Mouse (Mus musculus): Measurements from ENCODE around the gene Fmnl1. TPM values are rescaled to one million over a fixed set of nuclear protein-coding genes. Genes with fewer than 3 reads are reported as not detected.

Gene Fmnl1
- total and polyA plus RNA-seq, 3 experiments, result 12.1 to 14.5 (median 14.2) TPM

DNA sequence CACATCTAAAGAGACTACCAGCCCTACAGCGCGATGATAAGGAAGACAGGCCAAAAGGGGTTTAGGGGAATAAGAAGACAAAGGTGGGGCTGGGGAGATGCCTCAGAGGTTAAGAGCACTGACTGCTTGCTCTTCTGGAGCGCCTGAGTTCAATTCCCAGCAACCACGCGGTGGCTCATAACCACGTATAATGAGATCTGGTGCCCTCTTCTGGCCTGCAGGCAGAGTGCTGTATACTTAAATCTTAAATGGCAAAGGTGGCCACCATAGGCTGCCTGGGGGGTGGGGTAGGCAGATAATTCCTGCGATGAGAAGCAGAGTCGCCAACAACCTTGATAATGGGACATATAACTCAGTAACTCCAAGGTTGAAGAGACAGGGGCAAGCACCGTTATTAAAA, 66.8 kb downstream of the Fmnl1 start:
- Histone ChIP-seq H3K27ac (no peak overlapping the region), H3K79me2 (replicated peaks; ENCODE audit: control insufficient read depth, insufficient read depth, low read length) (no peaks in the 10 kb centered on the region), H3K4me1 (ENCODE audit: control insufficient read depth, insufficient read depth, low read length) (peaks cover 2% of the 10 kb centered on the region; the same call in 1 of the 2 replicates), H3K4me3 (no peak overlapping the region), H3K36me3 (ENCODE audit: control insufficient read depth, insufficient read depth, low read length) (no peaks in the 10 kb centered on the region), H3K27me3 (ENCODE audit: control insufficient read depth, insufficient read depth, low read length) (no peaks in the 10 kb centered on the region), H3K9ac (ENCODE audit: low read depth, low read length) (no peak overlapping the region)
- WGBS, result 85% methylated on average over 9 of the region's 9 CpGs
- intact Hi-C loops (cut with DNase I), result no loop called here
- TF ChIP-seq CTCF (IDR thresholded peaks at IDR 0.05) (peak; percentile 43), POLR2A (IDR thresholded peaks at IDR 0.05; ENCODE audit: insufficient read depth, low read depth, low read length) (no peak)
- no peak for DNase-seq

- H3K27me3 ChIP-seq (ENCODE audit: control insufficient read depth, insufficient read depth, low read length), result no peaks in the 10 kb centered on the region
- DNase-seq, result peak in 1 of 2 experiments; percentile 52
- no peak overlapping the region for H3K4me3 ChIP-seq
- peaks cover 4% of the 10 kb centered on the region for H3K4me1 ChIP-seq (ENCODE audit: control insufficient read depth, insufficient read depth, low read length)
- H3K36me3 ChIP-seq (ENCODE audit: control insufficient read depth, insufficient read depth, low read length), result no peaks in the 10 kb centered on the region
- H3K79me2 ChIP-seq (replicated peaks; ENCODE audit: control insufficient read depth, insufficient read depth, low read length), result no peaks in the 10 kb centered on the region
- no peak overlapping the region for H3K27ac ChIP-seq
- no peak overlapping the region for H3K9ac ChIP-seq (ENCODE audit: low read depth, low read length)
- 42% methylated on average over 7 of the region's 7 CpGs for WGBS
- TF ChIP-seq EP300 (IDR thresholded peaks at IDR 0.05; ENCODE audit: insufficient read depth, low read depth, low read length), result no peak
- TF ChIP-seq POLR2A (IDR thresholded peaks at IDR 0.05; ENCODE audit: insufficient read depth, low read depth, low read length), result no peak
- TF ChIP-seq CTCF (IDR thresholded peaks at IDR 0.05), result no peak
- intact Hi-C loops (cut with DNase I), result no loop called here
These were observed 69.8 kb downstream of the Fmnl1 start for GRCm38 (mm10) chr11:103240740-103241139.

DNA sequence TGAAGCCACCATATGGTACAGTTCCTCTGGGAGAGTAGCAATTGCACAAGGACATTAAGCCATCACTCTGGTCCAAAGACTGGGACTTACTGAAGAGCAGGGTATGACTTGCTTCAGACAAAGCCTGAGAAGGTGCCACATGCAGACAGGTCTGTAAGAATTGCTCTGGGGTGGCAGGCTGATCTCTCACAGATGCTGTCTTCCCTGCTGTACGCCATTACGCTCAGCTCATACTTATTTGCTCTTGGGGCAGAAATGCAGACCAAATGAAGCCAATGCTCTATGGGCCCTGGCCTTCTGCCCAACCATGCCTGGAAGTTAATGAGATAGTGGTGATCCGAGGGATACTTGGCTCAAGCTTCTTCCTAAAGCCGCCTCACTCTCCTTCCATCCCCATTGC, 73.9 kb downstream of the Fmnl1 start:
- TF ChIP-seq CTCF (IDR thresholded peaks at IDR 0.05), result no peak
- no peak for TF ChIP-seq EP300 (IDR thresholded peaks at IDR 0.05; ENCODE audit: insufficient read depth, low read depth, low read length)
- TF ChIP-seq POLR2A (IDR thresholded peaks at IDR 0.05; ENCODE audit: insufficient read depth, low read depth, low read length), result no peak
- intact Hi-C loops (cut with DNase I), result no loop called here
- Histone ChIP-seq H3K4me3 (no peak overlapping the region), H3K79me2 (replicated peaks; ENCODE audit: control insufficient read depth, insufficient read depth, low read length) (no peaks in the 10 kb centered on the region), H3K36me3 (ENCODE audit: control insufficient read depth, insufficient read depth, low read length) (no peaks in the 10 kb centered on the region), H3K9ac (ENCODE audit: low read depth, low read length) (no peak overlapping the region), H3K4me1 (ENCODE audit: control insufficient read depth, insufficient read depth, low read length) (peaks cover 20% of the 10 kb centered on the region), H3K27ac (no peak overlapping the region), H3K27me3 (ENCODE audit: control insufficient read depth, insufficient read depth, low read length) (no peaks in the 10 kb centered on the region)
- 72% methylated on average over 4 of the region's 4 CpGs for WGBS
- DNase-seq, result no peak

GRCm38 (mm10) chr11:103246081-103246730, 75.3 kb downstream of the Fmnl1 start:
- Histone ChIP-seq H3K27me3 (ENCODE audit: control insufficient read depth, insufficient read depth, low read length) (no peaks in the 10 kb centered on the region), H3K79me2 (replicated peaks; ENCODE audit: control insufficient read depth, insufficient read depth, low read length) (no peaks in the 10 kb centered on the region), H3K27ac (peak overlapping the region; percentile 51), H3K4me1 (ENCODE audit: control insufficient read depth, insufficient read depth, low read length) (peaks cover 20% of the 10 kb centered on the region), H3K36me3 (ENCODE audit: control insufficient read depth, insufficient read depth, low read length) (no peaks in the 10 kb centered on the region), H3K9ac (ENCODE audit: low read depth, low read length) (peak overlapping the region; percentile 26; the same call in 1 of the 2 replicates), H3K4me3 (no peak overlapping the region)
- 41% methylated on average over 10 of the region's 10 CpGs for WGBS
- intact Hi-C loops (cut with DNase I), result no loop called here
- TF ChIP-seq CTCF (IDR thresholded peaks at IDR 0.05) (0 out of 2 replicates have a peak, but pooled peaks have one; percentile 8), POLR2A (IDR thresholded peaks at IDR 0.05; ENCODE audit: insufficient read depth, low read depth, low read length) (no peak), EP300 (IDR thresholded peaks at IDR 0.05; ENCODE audit: insufficient read depth, low read depth, low read length) (no peak)
- peak; percentile 64 to 78 for DNase-seq

GRCm38 (mm10) chr11:103246731-103247290, 75.9 kb downstream of the Fmnl1 start:
- H3K9ac ChIP-seq (ENCODE audit: low read depth, low read length), result 0 out of 2 replicates have a peak overlapping the region, but pooled peaks have one; percentile 18
- H3K27ac ChIP-seq, result peak overlapping the region; percentile 51; the same call in 1 of the 2 replicates
- TF ChIP-seq CTCF (IDR thresholded peaks at IDR 0.05), result no peak
- TF ChIP-seq EP300 (IDR thresholded peaks at IDR 0.05; ENCODE audit: insufficient read depth, low read depth, low read length), result no peak
- TF ChIP-seq POLR2A (IDR thresholded peaks at IDR 0.05; ENCODE audit: insufficient read depth, low read depth, low read length), result no peak
- H3K36me3 ChIP-seq (ENCODE audit: control insufficient read depth, insufficient read depth, low read length), result no peaks in the 10 kb centered on the region
- intact Hi-C loops (cut with DNase I), result no loop called here
- peaks cover 20% of the 10 kb centered on the region for H3K4me1 ChIP-seq (ENCODE audit: control insufficient read depth, insufficient read depth, low read length)
- no peak for DNase-seq
- no peak overlapping the region for H3K4me3 ChIP-seq
- H3K27me3 ChIP-seq (ENCODE audit: control insufficient read depth, insufficient read depth, low read length), result no peaks in the 10 kb centered on the region
- H3K79me2 ChIP-seq (replicated peaks; ENCODE audit: control insufficient read depth, insufficient read depth, low read length), result no peaks in the 10 kb centered on the region
- 48% methylated on average over 4 of the region's 4 CpGs for WGBS

GRCm38 (mm10) chr11:103247504-103248177, 76.7 kb downstream of the Fmnl1 start:
- intact Hi-C loops (cut with DNase I), result no loop called here
- 59% methylated on average over 11 of the region's 11 CpGs for WGBS
- TF ChIP-seq EP300 (IDR thresholded peaks at IDR 0.05; ENCODE audit: insufficient read depth, low read depth, low read length) (0 out of 2 replicates have a peak, but pooled peaks have one; percentile 60), CTCF (IDR thresholded peaks at IDR 0.05) (no peak), POLR2A (IDR thresholded peaks at IDR 0.05; ENCODE audit: insufficient read depth, low read depth, low read length) (no peak)
- Histone ChIP-seq H3K79me2 (replicated peaks; ENCODE audit: control insufficient read depth, insufficient read depth, low read length) (no peaks in the 10 kb centered on the region), H3K27ac (peak overlapping the region; percentile 23; the same call in 1 of the 2 replicates), H3K27me3 (ENCODE audit: control insufficient read depth, insufficient read depth, low read length) (no peaks in the 10 kb centered on the region), H3K36me3 (ENCODE audit: control insufficient read depth, insufficient read depth, low read length) (no peaks in the 10 kb centered on the region), H3K4me3 (no peak overlapping the region), H3K9ac (ENCODE audit: low read depth, low read length) (no peak overlapping the region), H3K4me1 (ENCODE audit: control insufficient read depth, insufficient read depth, low read length) (peaks cover 22% of the 10 kb centered on the region)
- peak; percentile 81 to 86 for DNase-seq

Other genes with a start within 250 kb of the Fmnl1 start
- under 1 TPM; 0.10 to 0.32 TPM for gene Kif18b, start 246.0 kb upstream of the Fmnl1 start, total RNA-seq (2021)
- 0.18 and 0.32 TPM in 2 replicates for gene Kif18b, start 246.0 kb upstream of the Fmnl1 start, polyA plus RNA-seq (2012; rRNA removed)
- gene C1ql1, start 224.4 kb upstream of the Fmnl1 start, total RNA-seq (2021), result not detected
- 0.10 TPM in 1 of 2 replicates, not detected in the other for gene C1ql1, start 224.4 kb upstream of the Fmnl1 start, polyA plus RNA-seq (2012; rRNA removed)
- 10 to 100 TPM; 60.5 to 67.2 TPM for gene Nmt1, start 142.9 kb upstream of the Fmnl1 start, total RNA-seq (2021)
- 37.1 and 55.3 TPM in 2 replicates for gene Nmt1, start 142.9 kb upstream of the Fmnl1 start, polyA plus RNA-seq (2012; rRNA removed)
- gene Dcakd, start 142.8 kb upstream of the Fmnl1 start, total RNA-seq (2021), result 10 to 100 TPM; 69.3 to 75.0 TPM
- 122 and 139 TPM in 2 replicates for gene Dcakd, start 142.8 kb upstream of the Fmnl1 start, polyA plus RNA-seq (2012; rRNA removed)
- gene Plcd3, start 69.4 kb upstream of the Fmnl1 start, total RNA-seq (2021), result 10 to 100 TPM; 13.7 to 14.0 TPM
- gene Plcd3, start 69.4 kb upstream of the Fmnl1 start, polyA plus RNA-seq (2012; rRNA removed), result 20.6 and 22.3 TPM in 2 replicates
- 10 to 100 TPM; 27.8 to 38.1 TPM for gene Acbd4, start 69.4 kb upstream of the Fmnl1 start, total RNA-seq (2021)
- 27.5 and 27.8 TPM in 2 replicates for gene Acbd4, start 69.4 kb upstream of the Fmnl1 start, polyA plus RNA-seq (2012; rRNA removed)
- 10 to 100 TPM; 18.2 to 19.3 TPM for gene Hexim1, start 54.9 kb upstream of the Fmnl1 start, total RNA-seq (2021)
- 7.8 and 9.0 TPM in 2 replicates for gene Hexim1, start 54.9 kb upstream of the Fmnl1 start, polyA plus RNA-seq (2012; rRNA removed)
- gene Hexim2, start 38.7 kb upstream of the Fmnl1 start, total RNA-seq (2021), result 1 to 10 TPM; 1.3 to 1.9 TPM
- gene Hexim2, start 38.7 kb upstream of the Fmnl1 start, polyA plus RNA-seq (2012; rRNA removed), result 2.6 and 2.9 TPM in 2 replicates
- gene 1700023F06Rik, start 37.5 kb downstream of the Fmnl1 start, total RNA-seq (2021), result not detected
- 0.21 TPM in 1 of 2 replicates, not detected in the other for gene 1700023F06Rik, start 37.5 kb downstream of the Fmnl1 start, polyA plus RNA-seq (2012; rRNA removed)
- not detected for gene Spata32, start 47.3 kb downstream of the Fmnl1 start, total RNA-seq (2021)
- gene Spata32, start 47.3 kb downstream of the Fmnl1 start, polyA plus RNA-seq (2012; rRNA removed), result not detected in 2 replicates
- 1 to 10 TPM; 3.0 to 3.4 TPM for gene Map3k14, start 96.4 kb downstream of the Fmnl1 start, total RNA-seq (2021)
- gene Map3k14, start 96.4 kb downstream of the Fmnl1 start, polyA plus RNA-seq (2012; rRNA removed), result 3.7 and 4.5 TPM in 2 replicates
- 10 to 100 TPM; 14.1 to 22.9 TPM for gene Arhgap27, start 192.6 kb downstream of the Fmnl1 start, total RNA-seq (2021)
- 15.0 and 18.5 TPM in 2 replicates for gene Arhgap27, start 192.6 kb downstream of the Fmnl1 start, polyA plus RNA-seq (2012; rRNA removed)
- 10 to 100 TPM; 10.6 to 11.9 TPM for gene Plekhm1, start 241.6 kb downstream of the Fmnl1 start, total RNA-seq (2021)
- 10.2 and 12.2 TPM in 2 replicates for gene Plekhm1, start 241.6 kb downstream of the Fmnl1 start, polyA plus RNA-seq (2012; rRNA removed)